Mouse (Mus musculus): Measurements from ENCODE around the gene Ints6. TPM values are rescaled to one million over a fixed set of nuclear protein-coding genes. Genes with fewer than 3 reads are reported as not detected.
"Not testable (repeated sequence)": the region's sequence is repeated elsewhere in the genome, so short reads cannot be mapped to it uniquely, and the experiment has no call there.

The Ints6 gene
- polyA plus RNA-seq, 1 experiment from 2014 or later: 33.4 TPM

DNA sequence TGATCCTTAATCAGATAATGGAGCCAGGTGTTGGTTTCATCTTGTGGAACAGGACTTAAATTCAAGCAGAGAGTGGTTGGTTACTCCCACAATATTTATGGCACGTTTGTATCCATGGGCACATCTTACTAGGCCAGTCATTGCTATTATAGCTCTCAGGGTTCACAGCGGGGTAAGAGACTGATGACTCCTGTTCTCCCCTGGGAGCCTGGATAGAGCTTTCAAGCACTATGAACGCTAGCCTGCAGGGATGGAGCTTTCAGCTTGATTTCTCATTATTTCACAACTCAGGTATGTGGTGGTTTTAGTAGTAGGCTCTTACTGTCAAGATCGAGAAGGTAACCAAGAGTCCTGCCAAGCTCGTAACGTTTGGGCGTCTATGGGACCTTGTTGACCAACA is 105.0 kb downstream of the Ints6 start:
- no peak overlapping the region for H3K27ac ChIP-seq
- no peaks in the 10 kb centered on the region for H3K27me3 ChIP-seq
- no peak overlapping the region for H3K4me3 ChIP-seq (replicated peaks)
- no peaks in the 10 kb centered on the region for H3K36me3 ChIP-seq
- no peaks in the 10 kb centered on the region for H3K4me1 ChIP-seq (replicated peaks)
- no peak overlapping the region for H3K9ac ChIP-seq (replicated peaks)
- WGBS: 79% methylated on average over 7 of the region's 7 CpGs
- no peaks in the 10 kb centered on the region for H3K9me3 ChIP-seq
- no peak for ATAC-seq (ENCODE audit: insufficient number of reproducible peaks, insufficient read depth, low FRiP score, low TSS enrichment, low read depth)
- no peak overlapping the region for H3K4me2 ChIP-seq

GRCm38 (mm10) chr14:62651771-62652170 is 109.2 kb downstream of the Ints6 start:
- Histone ChIP-seq H3K9ac (replicated peaks) (no peak overlapping the region), H3K27me3 (no peaks in the 10 kb centered on the region), H3K4me2 (no peak overlapping the region), H3K4me1 (replicated peaks) (no peaks in the 10 kb centered on the region), H3K4me3 (replicated peaks) (no peak overlapping the region), H3K36me3 (no peaks in the 10 kb centered on the region), H3K27ac (no peak overlapping the region), H3K9me3 (no peaks in the 10 kb centered on the region)
- 91% methylated on average over 3 of the region's 3 CpGs for WGBS
- no peak for ATAC-seq (ENCODE audit: insufficient number of reproducible peaks, insufficient read depth, low FRiP score, low TSS enrichment, low read depth)

DNA sequence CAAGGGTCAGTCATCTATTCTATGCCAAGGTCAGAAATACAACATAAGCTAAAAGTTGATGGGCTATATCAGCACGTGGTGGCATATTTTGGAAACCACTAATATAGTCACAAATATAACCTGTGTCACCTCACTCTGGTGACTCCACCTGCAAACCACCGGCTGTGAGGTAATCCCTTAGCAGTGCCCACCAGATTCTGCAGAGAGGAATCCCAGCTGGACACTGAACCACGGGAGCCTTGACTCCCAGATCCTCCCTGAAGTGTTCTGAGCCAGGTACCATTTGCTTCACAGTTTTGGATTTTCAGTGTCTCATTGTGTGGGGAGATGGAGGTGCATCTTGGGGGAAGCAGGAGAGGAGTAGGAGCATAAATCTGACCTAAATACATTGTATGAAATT is 110.6 kb downstream of the Ints6 start:
- ATAC-seq (ENCODE audit: insufficient number of reproducible peaks, insufficient read depth, low FRiP score, low TSS enrichment, low read depth): no peak
- H3K27me3 ChIP-seq: no peaks in the 10 kb centered on the region
- no peak overlapping the region for H3K4me2 ChIP-seq
- H3K27ac ChIP-seq: no peak overlapping the region
- no peaks in the 10 kb centered on the region for H3K36me3 ChIP-seq
- H3K9ac ChIP-seq (replicated peaks): no peak overlapping the region
- H3K4me1 ChIP-seq (replicated peaks): no peaks in the 10 kb centered on the region
- no peak overlapping the region for H3K4me3 ChIP-seq (replicated peaks)
- whole genome bisulfite sequencing: 66% methylated on average over 3 of the region's 3 CpGs
- no peaks in the 10 kb centered on the region for H3K9me3 ChIP-seq

GRCm38 (mm10) chr14:62648405-62648804 is 112.6 kb downstream of the Ints6 start:
- H3K4me1 ChIP-seq (replicated peaks): no peaks in the 10 kb centered on the region
- no peak overlapping the region for H3K9ac ChIP-seq (replicated peaks)
- H3K27ac ChIP-seq: no peak overlapping the region
- 88% methylated on average over 6 of the region's 6 CpGs for WGBS
- H3K4me2 ChIP-seq: no peak overlapping the region
- no peak overlapping the region for H3K4me3 ChIP-seq (replicated peaks)
- no peak for ATAC-seq (ENCODE audit: insufficient number of reproducible peaks, insufficient read depth, low FRiP score, low TSS enrichment, low read depth)
- H3K9me3 ChIP-seq: no peaks in the 10 kb centered on the region
- no peaks in the 10 kb centered on the region for H3K27me3 ChIP-seq
- H3K36me3 ChIP-seq: no peaks in the 10 kb centered on the region

DNA sequence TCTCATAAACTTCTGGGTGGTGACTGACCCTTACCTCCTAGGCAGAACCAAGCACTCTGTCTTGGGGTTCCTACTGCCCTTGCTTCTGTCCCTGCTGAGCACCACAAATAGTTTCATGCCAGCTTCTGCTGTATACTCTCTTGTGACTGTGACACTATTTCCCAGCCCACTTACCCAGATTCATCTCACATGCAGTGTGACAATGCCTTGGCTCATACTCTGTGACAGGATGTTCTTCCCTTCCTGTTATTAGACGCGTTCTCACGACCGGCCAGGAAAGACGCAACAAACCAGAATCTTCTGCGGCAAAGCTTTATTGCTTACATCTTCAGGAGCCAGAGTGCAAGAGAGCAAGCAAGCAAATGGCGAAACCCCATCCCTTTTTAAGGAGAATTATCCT is 118.6 kb downstream of the Ints6 start:
- H3K27ac ChIP-seq; H3K4me2 ChIP-seq; H3K4me3 ChIP-seq (replicated peaks); H3K36me3 ChIP-seq; H3K27me3 ChIP-seq; H3K9me3 ChIP-seq; H3K9ac ChIP-seq (replicated peaks); H3K4me1 ChIP-seq (replicated peaks); ATAC-seq (ENCODE audit: insufficient number of reproducible peaks, insufficient read depth, low FRiP score, low TSS enrichment, low read depth): not testable (repeated sequence)
- 97% methylated on average over 6 of the region's 7 CpGs for WGBS

DNA sequence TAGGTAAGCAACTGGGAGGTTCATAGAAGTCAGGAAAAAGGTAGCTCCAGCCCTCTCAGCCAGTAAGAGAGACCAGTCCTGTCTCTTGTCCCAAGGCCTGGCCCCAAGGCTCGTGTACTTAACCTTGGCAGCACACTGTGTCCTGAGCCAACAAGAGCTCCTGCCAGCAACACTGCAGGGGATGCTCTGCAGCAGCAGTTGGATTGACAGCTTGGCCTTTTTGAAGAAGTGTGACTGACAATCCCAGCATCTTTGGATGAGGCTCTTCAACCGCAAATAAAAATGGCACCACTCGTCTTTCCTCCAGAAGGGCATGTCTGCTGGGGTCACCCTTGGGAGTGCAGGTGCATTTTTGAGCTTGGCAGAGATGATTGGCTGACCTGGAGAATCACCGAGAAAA is 120.6 kb downstream of the Ints6 start:
- Histone ChIP-seq H3K4me1 (replicated peaks) (0 out of 2 replicates have a peak, but pooled peaks cover 10% of the 10 kb centered on the region), H3K36me3 (no peaks in the 10 kb centered on the region), H3K27ac (no peak overlapping the region), H3K4me2 (no peak overlapping the region), H3K9me3 (no peaks in the 10 kb centered on the region), H3K9ac (replicated peaks) (no peak overlapping the region), H3K27me3 (peaks cover 2% of the 10 kb centered on the region; the same call in 1 of the 2 replicates), H3K4me3 (replicated peaks) (no peak overlapping the region)
- ATAC-seq (ENCODE audit: insufficient number of reproducible peaks, insufficient read depth, low FRiP score, low TSS enrichment, low read depth): no peak
- 77% methylated on average over 4 of the region's 4 CpGs for WGBS

DNA sequence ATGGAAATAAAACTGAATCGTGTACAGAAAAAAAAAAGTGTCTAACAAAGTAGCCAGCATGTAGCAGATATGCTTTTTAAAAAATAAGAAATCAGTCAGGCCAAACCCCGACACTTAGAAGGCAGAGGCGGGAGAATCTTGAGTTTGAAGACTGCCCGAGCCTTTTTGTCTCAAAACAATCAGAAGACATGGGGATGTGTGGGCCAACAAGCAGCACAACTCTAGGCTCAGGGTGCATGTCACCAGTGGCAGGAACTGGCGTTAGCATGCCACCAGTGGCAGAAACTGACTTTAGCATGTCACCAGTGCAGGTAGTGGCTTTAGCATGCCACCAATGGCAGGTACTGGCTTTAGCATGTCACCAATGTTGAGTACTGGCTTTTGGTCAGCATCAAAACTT is 121.4 kb downstream of the Ints6 start:
- Histone ChIP-seq H3K27ac (no peak overlapping the region), H3K9ac (replicated peaks) (no peak overlapping the region), H3K9me3 (no peaks in the 10 kb centered on the region), H3K36me3 (no peaks in the 10 kb centered on the region), H3K4me3 (replicated peaks) (no peak overlapping the region), H3K4me2 (no peak overlapping the region), H3K4me1 (replicated peaks) (0 out of 2 replicates have a peak, but pooled peaks cover 10% of the 10 kb centered on the region), H3K27me3 (peaks cover 2% of the 10 kb centered on the region; the same call in 1 of the 2 replicates)
- no peak for ATAC-seq (ENCODE audit: insufficient number of reproducible peaks, insufficient read depth, low FRiP score, low TSS enrichment, low read depth)
- WGBS: 85% methylated on average over 5 of the region's 5 CpGs

DNA sequence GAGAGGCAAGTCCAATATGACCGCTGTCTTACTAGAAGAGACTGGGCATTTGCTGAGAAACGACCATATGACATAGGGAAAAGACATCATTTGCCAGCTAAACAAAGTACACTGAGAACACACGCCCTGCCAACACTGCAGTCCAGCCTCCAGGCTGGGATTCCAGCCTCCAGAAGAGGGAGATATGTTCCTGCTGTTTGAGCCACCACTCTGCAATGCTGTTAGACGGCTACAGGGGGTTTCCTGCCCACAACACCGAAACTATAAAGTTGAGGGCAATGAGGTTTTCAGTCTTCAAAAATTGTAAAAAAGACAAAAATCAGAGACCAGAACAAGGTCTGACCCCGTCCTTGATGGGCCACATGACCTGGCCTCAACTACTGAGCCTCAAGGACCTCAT is 121.9 kb downstream of the Ints6 start:
- WGBS: 55% methylated on average over 6 of the region's 6 CpGs
- no peak for ATAC-seq (ENCODE audit: insufficient number of reproducible peaks, insufficient read depth, low FRiP score, low TSS enrichment, low read depth)
- Histone ChIP-seq H3K27ac (no peak overlapping the region), H3K4me2 (no peak overlapping the region), H3K27me3 (peaks cover 2% of the 10 kb centered on the region; the same call in 1 of the 2 replicates), H3K4me3 (replicated peaks) (no peak overlapping the region), H3K9me3 (no peaks in the 10 kb centered on the region), H3K4me1 (replicated peaks) (0 out of 2 replicates have a peak, but pooled peaks cover 10% of the 10 kb centered on the region), H3K9ac (replicated peaks) (no peak overlapping the region), H3K36me3 (no peaks in the 10 kb centered on the region)

DNA sequence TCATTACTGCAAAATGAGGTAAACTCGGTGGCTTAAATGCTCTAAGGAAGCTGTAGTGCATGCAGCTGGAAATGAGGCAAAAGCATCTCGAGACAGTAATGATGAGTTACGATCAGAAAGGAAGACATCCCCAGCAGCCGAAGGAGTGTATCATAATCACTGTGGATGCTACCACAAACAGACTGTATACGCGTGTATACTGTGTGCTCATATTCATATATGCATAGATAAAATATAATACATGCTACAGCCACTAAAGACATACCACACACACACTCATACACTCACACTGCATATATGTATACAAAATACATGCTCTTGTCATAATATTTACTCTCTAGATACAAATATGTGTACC is 122.6 kb downstream of the Ints6 start:
- Histone ChIP-seq H3K9ac (replicated peaks) (no peak overlapping the region), H3K4me1 (replicated peaks) (0 out of 2 replicates have a peak, but pooled peaks cover 10% of the 10 kb centered on the region), H3K27ac (no peak overlapping the region), H3K27me3 (peaks cover 2% of the 10 kb centered on the region; the same call in 1 of the 2 replicates), H3K9me3 (no peaks in the 10 kb centered on the region), H3K36me3 (no peaks in the 10 kb centered on the region), H3K4me2 (no peak overlapping the region), H3K4me3 (replicated peaks) (no peak overlapping the region)
- WGBS: 50% methylated on average over 6 of the region's 6 CpGs
- ATAC-seq (ENCODE audit: insufficient number of reproducible peaks, insufficient read depth, low FRiP score, low TSS enrichment, low read depth): no peak

DNA sequence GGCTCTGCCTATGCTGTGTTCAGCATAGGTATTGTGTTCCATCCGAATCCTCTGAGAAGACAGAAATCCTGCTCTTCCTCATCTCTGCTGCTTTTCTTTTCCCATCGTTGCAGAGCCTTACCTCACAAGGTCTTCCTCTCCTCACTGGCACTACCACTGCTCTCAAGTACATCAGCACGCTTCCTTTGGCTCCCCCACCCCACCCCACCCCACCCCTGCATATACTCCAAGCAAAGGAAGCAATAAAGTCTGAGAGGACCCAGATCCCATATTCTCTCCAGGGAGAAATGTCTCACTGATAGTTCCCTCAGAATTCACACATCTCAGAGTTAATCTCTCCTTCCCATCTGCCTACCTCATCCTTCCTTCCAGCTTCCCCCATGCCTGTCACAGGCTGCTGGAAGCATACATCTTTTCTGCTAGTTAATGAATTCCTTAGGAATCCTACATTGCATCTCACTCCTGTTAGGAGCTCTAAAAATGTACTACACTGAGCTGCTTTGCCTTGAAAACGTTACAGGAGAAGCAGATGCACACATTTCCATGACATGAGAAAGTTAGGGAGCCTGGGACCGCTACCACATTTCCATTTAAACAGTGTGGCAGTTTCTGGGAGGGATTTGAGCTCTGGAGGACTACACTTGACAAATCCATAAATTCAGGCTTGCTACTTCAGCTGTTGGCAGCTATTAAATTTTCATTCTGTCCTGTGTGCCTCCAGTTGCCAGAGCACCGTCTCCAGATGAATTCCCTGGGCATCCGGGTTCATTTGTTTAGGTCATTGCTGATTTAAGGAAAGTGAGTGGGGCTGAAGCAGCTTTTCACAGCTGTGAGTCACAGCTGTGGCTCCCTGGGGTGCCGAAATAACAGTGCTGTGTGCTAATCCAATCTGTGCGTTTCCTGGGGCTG is 123.3 kb downstream of the Ints6 start:
- no peak overlapping the region for H3K9ac ChIP-seq (replicated peaks)
- ATAC-seq (ENCODE audit: insufficient number of reproducible peaks, insufficient read depth, low FRiP score, low TSS enrichment, low read depth): no peak
- no peaks in the 10 kb centered on the region for H3K9me3 ChIP-seq
- no peak overlapping the region for H3K4me3 ChIP-seq (replicated peaks)
- 0 out of 2 replicates have a peak, but pooled peaks cover 10% of the 10 kb centered on the region for H3K4me1 ChIP-seq (replicated peaks)
- peaks cover 2% of the 10 kb centered on the region; the same call in 1 of the 2 replicates for H3K27me3 ChIP-seq
- no peak overlapping the region for H3K4me2 ChIP-seq
- no peak overlapping the region for H3K27ac ChIP-seq
- 27% methylated on average over 9 of the region's 9 CpGs for WGBS
- no peaks in the 10 kb centered on the region for H3K36me3 ChIP-seq

DNA sequence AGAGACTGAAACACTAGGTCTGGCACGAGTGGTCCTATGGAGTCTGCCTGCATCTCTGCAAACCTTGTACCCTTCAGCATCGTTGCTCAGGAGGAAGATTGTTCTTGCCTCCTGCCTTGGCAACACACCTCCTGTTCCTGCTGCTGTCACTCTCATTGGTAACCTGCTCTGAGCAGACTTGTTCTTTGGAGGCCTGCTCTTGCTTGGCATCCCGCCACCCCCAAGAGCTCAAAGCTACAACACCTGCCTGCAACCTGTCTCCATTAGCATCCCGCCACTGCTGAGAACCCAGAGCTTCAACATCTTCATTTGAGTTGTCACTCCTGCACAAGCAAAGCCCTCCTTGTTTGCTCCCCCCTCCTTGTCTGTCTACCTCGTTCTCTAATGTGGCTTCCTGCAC is 133.0 kb downstream of the Ints6 start:
- Histone ChIP-seq H3K9me3 (peaks cover 3% of the 10 kb centered on the region; the same call in 1 of the 2 replicates), H3K27ac (no peak overlapping the region), H3K4me3 (replicated peaks) (no peak overlapping the region), H3K36me3 (no peaks in the 10 kb centered on the region), H3K27me3 (no peaks in the 10 kb centered on the region), H3K4me2 (no peak overlapping the region), H3K9ac (replicated peaks) (no peak overlapping the region), H3K4me1 (replicated peaks) (no peaks in the 10 kb centered on the region)
- 90% methylated on average over 5 of the region's 5 CpGs for WGBS
- ATAC-seq (ENCODE audit: insufficient number of reproducible peaks, insufficient read depth, low FRiP score, low TSS enrichment, low read depth): no peak

Data from limb, embryonic 12.5 days (tissue).